Mouse (Mus musculus) bone marrow, adult 2 months (tissue): ENCODE measurements around the gene Slc13a5. TPM values are rescaled to one million over a fixed set of nuclear protein-coding genes. Genes with fewer than 3 reads are reported as not detected.

ENCODE experiments used
- H3K27ac ChIP-seq: fragments of 200-500 bp; 2 replicates; pipeline ENCODE4 v1.5.1; 2012; ENCODE audit warnings: low read depth, mild to moderate bottlenecking, control low read depth, inconsistent platforms, low read length; ENCODE audit not compliant: control insufficient read depth, poor library complexity, insufficient read depth
- H3K4me1 ChIP-seq: fragments of 200-500 bp; 2 replicates; pipeline ENCODE4 v1.6.1; 2011; ENCODE audit warnings: low read length; ENCODE audit not compliant: control insufficient read depth, insufficient read depth
- H3K4me3 ChIP-seq: fragments of 200-500 bp; replicated peaks from 2 replicates; pipeline ENCODE3; 2011; ENCODE audit warnings: mild to moderate bottlenecking, low read depth, low read length, control low read depth; ENCODE audit not compliant: control insufficient read depth
- CTCF ChIP-seq: fragments of 200-500 bp; IDR thresholded peaks from 2 replicates; pipeline ENCODE4 v1.5.1; 2011; ENCODE audit warnings: low read length, control low read depth; ENCODE audit not compliant: control insufficient read depth, insufficient read depth
- POLR2A ChIP-seq: fragments of 200-500 bp; IDR thresholded peaks from 2 replicates; pipeline ENCODE4 v1.6.1; 2011; ENCODE audit warnings: low read depth, mild to moderate bottlenecking, control low read depth, low read length, borderline replicate concordance; ENCODE audit not compliant: control insufficient read depth
- WGBS: fragments of 180-500 bp; shearing (Covaris S2); methylation state at CpG from one replicate; pipeline ENCODE4 v1.1.7; 2018; 5-methylcytosine and 5-hydroxymethylcytosine counted together
- polyA plus RNA-seq: library from polyadenylated mRNA; stranded (reverse); fragments of >200 nt; gene quantifications from 2 replicates; pipeline ENCODE4 v1.2.4, GENCODE M21; 2011; ENCODE audit warnings: low replicate concordance; ENCODE audit not compliant: missing spikeins, insufficient read depth, insufficient read length

Gene Slc13a5
- polyA plus RNA-seq, 1 experiment: not detected

- TF ChIP-seq POLR2A (no peak), CTCF (no peak)
Observed at GRCm38 (mm10) chr11:72293116-72293515, 26.1 kb upstream of the Slc13a5 start.

GRCm38 (mm10) chr11:72287543-72287942, 20.5 kb upstream of the Slc13a5 start:
- TF ChIP-seq CTCF: no peak
- no peak for TF ChIP-seq POLR2A
- Histone ChIP-seq H3K4me1 (no peaks in the 10 kb centered on the region), H3K4me3 (no peak overlapping the region), H3K27ac (no peak overlapping the region)
- 87% methylated on average over 3 of the region's 3 CpGs for WGBS

More at GRCm38 (mm10) chr11:72293116-72293515, 26.1 kb upstream of the Slc13a5 start:
- WGBS: 80% methylated on average over 2 of the region's 2 CpGs
- H3K27ac ChIP-seq: no peak overlapping the region
- H3K4me3 ChIP-seq: no peak overlapping the region
- no peaks in the 10 kb centered on the region for H3K4me1 ChIP-seq

- 79% methylated on average over 2 of the region's 2 CpGs for WGBS
Observed at GRCm38 (mm10) chr11:72287126-72287525, 20.1 kb upstream of the Slc13a5 start.

GRCm38 (mm10) chr11:72286651-72287050, 19.6 kb upstream of the Slc13a5 start:
- TF ChIP-seq CTCF (no peak), POLR2A (no peak)
- Histone ChIP-seq H3K4me1 (no peaks in the 10 kb centered on the region), H3K4me3 (no peak overlapping the region), H3K27ac (no peak overlapping the region)
- WGBS: 70% methylated on average over 3 of the region's 3 CpGs

More at GRCm38 (mm10) chr11:72287126-72287525, 20.1 kb upstream of the Slc13a5 start:
- H3K4me1 ChIP-seq: no peaks in the 10 kb centered on the region
- TF ChIP-seq POLR2A: no peak
- no peak for TF ChIP-seq CTCF
- no peak overlapping the region for H3K4me3 ChIP-seq
- H3K27ac ChIP-seq: no peak overlapping the region

GRCm38 (mm10) chr11:72285971-72286480, 19.0 kb upstream of the Slc13a5 start:
- no peak overlapping the region for H3K27ac ChIP-seq
- no peaks in the 10 kb centered on the region for H3K4me1 ChIP-seq
- TF ChIP-seq POLR2A: no peak
- no peak overlapping the region for H3K4me3 ChIP-seq
- 64% methylated on average over 6 of the region's 6 CpGs for WGBS

- TF ChIP-seq POLR2A (no peak), CTCF (no peak)
- H3K4me1 ChIP-seq: no peaks in the 10 kb centered on the region
- no peak overlapping the region for H3K27ac ChIP-seq
- 74% methylated on average over 14 of the region's 14 CpGs for WGBS
- no peak overlapping the region for H3K4me3 ChIP-seq
Observed at GRCm38 (mm10) chr11:72284532-72285182, 17.6 kb upstream of the Slc13a5 start.

- H3K4me3 ChIP-seq: no peak overlapping the region
- H3K27ac ChIP-seq: no peak overlapping the region
- TF ChIP-seq CTCF (no peak), POLR2A (no peak)
- 79% methylated on average over 16 of the region's 16 CpGs for WGBS
- H3K4me1 ChIP-seq: no peaks in the 10 kb centered on the region
Observed at GRCm38 (mm10) chr11:72283486-72284224, 16.6 kb upstream of the Slc13a5 start.

GRCm38 (mm10) chr11:72281852-72282400, 14.9 kb upstream of the Slc13a5 start:
- 59% methylated on average over 5 of the region's 5 CpGs for WGBS
- no peak for TF ChIP-seq CTCF
- no peak for TF ChIP-seq POLR2A
- H3K4me3 ChIP-seq: no peak overlapping the region
- no peaks in the 10 kb centered on the region for H3K4me1 ChIP-seq
- H3K27ac ChIP-seq: no peak overlapping the region

- TF ChIP-seq CTCF (no peak), POLR2A (no peak)
- 69% methylated on average over 5 of the region's 5 CpGs for WGBS
Observed at GRCm38 (mm10) chr11:72281143-72281851, 14.3 kb upstream of the Slc13a5 start.

More at GRCm38 (mm10) chr11:72281143-72281851, 14.3 kb upstream of the Slc13a5 start:
- Histone ChIP-seq H3K4me3 (no peak overlapping the region), H3K27ac (no peak overlapping the region), H3K4me1 (no peaks in the 10 kb centered on the region)
